Mouse (Mus musculus): ENCODE data around the gene Zfp459. TPM values are rescaled to one million over a fixed set of nuclear protein-coding genes. Genes with fewer than 3 reads are reported as not detected.

The Zfp459 gene
- polyA plus RNA-seq, 1 experiment = 0.62 TPM

DNA sequence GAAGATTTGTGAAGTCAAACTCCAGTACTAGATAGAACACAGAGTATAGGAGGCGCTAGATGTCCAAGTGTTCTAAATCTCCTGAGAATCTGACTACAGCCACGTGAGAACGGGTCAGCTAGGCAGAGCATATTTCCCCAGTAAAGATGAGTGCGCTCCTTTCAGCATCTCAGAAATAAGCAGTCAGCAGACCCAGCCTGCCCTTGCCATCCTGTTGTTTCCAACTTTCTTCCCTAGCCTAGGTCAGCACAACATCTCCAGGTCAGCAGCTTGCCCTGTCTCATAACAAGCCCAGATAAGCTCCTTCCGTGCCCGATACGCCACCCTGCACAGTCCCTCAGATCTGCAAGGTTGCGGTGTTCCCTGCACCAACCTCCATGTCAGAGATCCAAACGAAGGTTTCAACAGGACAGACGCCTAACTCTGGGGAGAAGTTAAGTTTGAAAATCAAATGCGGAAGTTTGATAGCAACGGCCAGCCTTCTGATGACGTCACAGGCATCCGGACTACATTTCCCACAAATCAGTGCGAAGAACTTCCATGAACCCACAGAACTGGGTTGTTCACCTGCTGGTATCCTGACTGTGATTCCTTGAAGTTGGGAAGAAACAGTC is 61.0 kb downstream of the Zfp459 start, which contains the start of the genes Gm28044 and Zfp953:
TSS of gene Gm28044 (minus strand) at position 406 of the 614 bp plus-strand sequence.
TSS of gene Zfp953 (minus strand) at position 475 of the 614 bp plus-strand sequence.
- Histone ChIP-seq H3K27ac (ENCODE audit: control insufficient read depth, insufficient read depth, low read depth, low read length) (peak within 1 kb of the TSS; percentile 90), H3K4me1 (ENCODE audit: control insufficient read depth, insufficient read depth, low read length) (no peaks in the 10 kb centered on the region; the same call in 1 of the 2 replicates)

More for the DNA sequence above, 61.0 kb downstream of the Zfp459 start, which contains the start of the genes Gm28044 and Zfp953:
- no peaks in the 10 kb centered on the region for H3K27me3 ChIP-seq (ENCODE audit: control insufficient read depth, insufficient read depth, low read length)
- H3K36me3 ChIP-seq (ENCODE audit: control insufficient read depth, insufficient read depth, low read length) = no peaks in the 10 kb centered on the region
- TF ChIP-seq POLR2A (IDR thresholded peaks at IDR 0.05; ENCODE audit: control insufficient read depth, low read depth, low read length) = no peak
- TF ChIP-seq CTCF (IDR thresholded peaks at IDR 0.05; ENCODE audit: control insufficient read depth, insufficient read depth, insufficient replicate concordance, low read depth, low read length) = no peak
- H3K4me3 ChIP-seq (ENCODE audit: control insufficient read depth, low read depth, low read length) = peak within 1 kb of the TSS; percentile 96

Other genes with a start within 250 kb of the Zfp459 start
- 0.37 and 0.77 TPM in 2 replicates for gene Rsl1, start 248.2 kb downstream of the Zfp459 start, polyA plus RNA-seq (2012; rRNA removed)
- gene Zfp455, start 226.9 kb downstream of the Zfp459 start, polyA plus RNA-seq (2012; rRNA removed) = 0.12 and 0.17 TPM in 2 replicates
- gene Zfp458, start 143.0 kb downstream of the Zfp459 start, polyA plus RNA-seq (2012; rRNA removed) = 1.3 and 1.5 TPM in 2 replicates
- 1.2 and 1.5 TPM in 2 replicates for gene Zfp457, start 114.9 kb downstream of the Zfp459 start, polyA plus RNA-seq (2012; rRNA removed)
- gene Zfp595, start 88.8 kb downstream of the Zfp459 start, polyA plus RNA-seq (2012; rRNA removed) = 0.47 and 0.52 TPM in 2 replicates
- not detected in 2 replicates for gene Gm28044, start 60.9 kb downstream of the Zfp459 start, polyA plus RNA-seq (2012; rRNA removed)
- 0.19 and 0.27 TPM in 2 replicates for gene Zfp953, start 60.8 kb downstream of the Zfp459 start, polyA plus RNA-seq (2012; rRNA removed)
- gene Gm28041, start 45.7 kb downstream of the Zfp459 start, polyA plus RNA-seq (2012; rRNA removed) = not detected in 2 replicates
- gene Zfp456, start 45.6 kb downstream of the Zfp459 start, polyA plus RNA-seq (2012; rRNA removed) = 0.06 and 0.09 TPM in 2 replicates
- 0.17 and 0.60 TPM in 2 replicates for gene Zfp429, start 21.6 kb downstream of the Zfp459 start, polyA plus RNA-seq (2012; rRNA removed)
- gene Zfp874a, start 30.2 kb upstream of the Zfp459 start, polyA plus RNA-seq (2012; rRNA removed) = 0.65 and 0.70 TPM in 2 replicates
- gene Zfp874b, start 62.8 kb upstream of the Zfp459 start, polyA plus RNA-seq (2012; rRNA removed) = 0.85 and 0.86 TPM in 2 replicates
- gene Zfp58, start 79.1 kb upstream of the Zfp459 start, polyA plus RNA-seq (2012; rRNA removed) = 2.8 and 3.2 TPM in 2 replicates
- not detected in 2 replicates for gene Gm26965, start 104.7 kb upstream of the Zfp459 start, polyA plus RNA-seq (2012; rRNA removed)
- gene Zfp87, start 104.8 kb upstream of the Zfp459 start, polyA plus RNA-seq (2012; rRNA removed) = 59.3 and 86.0 TPM in 2 replicates
- 2.0 and 2.6 TPM in 2 replicates for gene Zfp748, start 132.4 kb upstream of the Zfp459 start, polyA plus RNA-seq (2012; rRNA removed)
- 0.32 and 0.34 TPM in 2 replicates for gene Zfp729b, start 188.3 kb upstream of the Zfp459 start, polyA plus RNA-seq (2012; rRNA removed)
- not detected in 2 replicates for gene Gm49345, start 216.4 kb upstream of the Zfp459 start, polyA plus RNA-seq (2012; rRNA removed)
- gene Zfp729a, start 216.4 kb upstream of the Zfp459 start, polyA plus RNA-seq (2012; rRNA removed) = 0.38 and 0.47 TPM in 2 replicates